Mouse (Mus musculus) large intestine, adult 2 months (tissue): ENCODE data around the gene Plau. TPM values are rescaled to one million over a fixed set of nuclear protein-coding genes. Genes with fewer than 3 reads are reported as not detected.

ENCODE experiments used
- DNase-seq: peaks from one replicate; pipeline ENCODE4 v3.0.0-alpha.2; 2012; ENCODE audit warnings: low read depth, low spot score
- WGBS: fragments of 180-500 bp; shearing (Covaris S2); methylation state at CpG from one replicate; pipeline ENCODE4 v1.1.7; 2018; 5-methylcytosine and 5-hydroxymethylcytosine counted together
- polyA plus RNA-seq: library from polyadenylated mRNA; depleted of rRNA; stranded (reverse); fragments of >200 nt; gene quantifications from 2 replicates; pipeline ENCODE4 v1.2.3, GENCODE M21; 2012; rRNA removed

The Plau gene
- polyA plus RNA-seq, 1 experiment: 4.1 TPM

- 61% methylated on average over 5 of the region's 5 CpGs for whole genome bisulfite sequencing
- no peak for DNase-seq
These were observed 48.2 kb downstream of the Plau start for GRCm38 (mm10) chr14:20884691-20885090.

- DNase-seq: no peak
- 18% methylated on average over 10 of the region's 10 CpGs for WGBS
These were observed 48.8 kb downstream of the Plau start for GRCm38 (mm10) chr14:20885091-20885888.

GRCm38 (mm10) chr14:20886266-20886665 is 49.8 kb downstream of the Plau start:
- WGBS: 67% methylated on average over 4 of the region's 4 CpGs
- no peak for DNase-seq

GRCm38 (mm10) chr14:20887541-20888085 is 51.2 kb downstream of the Plau start:
- no peak for DNase-seq
- 78% methylated on average over 7 of the region's 7 CpGs for whole genome bisulfite sequencing

GRCm38 (mm10) chr14:20891941-20892402 is 55.5 kb downstream of the Plau start:
- no peak for DNase-seq
- 28% methylated on average over 9 of the region's 9 CpGs for WGBS

Other genes with a start within 250 kb of the Plau start
- gene Usp54, start 195.6 kb upstream of the Plau start, polyA plus RNA-seq: 2.4 and 3.1 TPM in 2 replicates
- gene Myoz1, start 180.1 kb upstream of the Plau start, polyA plus RNA-seq: 0.30 TPM in 1 of 2 replicates, not detected in the other
- 0.07 and 0.09 TPM in 2 replicates for gene Synpo2l, start 168.3 kb upstream of the Plau start, polyA plus RNA-seq
- 117 and 195 TPM in 2 replicates for gene Sec24c, start 162.4 kb upstream of the Plau start, polyA plus RNA-seq
- 4.2 and 6.4 TPM in 2 replicates for gene Fut11, start 141.7 kb upstream of the Plau start, polyA plus RNA-seq
- 42.2 and 47.2 TPM in 2 replicates for gene Chchd1, start 133.7 kb upstream of the Plau start, polyA plus RNA-seq
- 75.4 and 111 TPM in 2 replicates for gene Zswim8, start 129.1 kb upstream of the Plau start, polyA plus RNA-seq
- 25.4 and 33.5 TPM in 2 replicates for gene Ndst2, start 102.1 kb upstream of the Plau start, polyA plus RNA-seq
- gene Camk2g, start 42.6 kb upstream of the Plau start, polyA plus RNA-seq: 11.4 and 14.7 TPM in 2 replicates
- gene Vcl, start 92.7 kb downstream of the Plau start, polyA plus RNA-seq: 28.1 and 40.3 TPM in 2 replicates
- 30.2 and 45.8 TPM in 2 replicates for gene Ap3m1, start 215.8 kb downstream of the Plau start, polyA plus RNA-seq
- 60.6 and 65.5 TPM in 2 replicates for gene Adk, start 215.9 kb downstream of the Plau start, polyA plus RNA-seq